ENCODE assay signal across 9 mouse cellular contexts in genomic region chr9:83807562-83807961, GRCm38 (mm10). TPM values are rescaled to one million over a fixed set of nuclear protein-coding genes. Genes with fewer than 3 reads are reported as not detected.
DNase-seq lines count a peak whose midpoint lies in the region; ATAC-seq lines count a peak whose summit lies in the region.
"Had no signal": no experiment of that assay in that cellular context is flagged by ENCODE, and none has a peak within 500 bp of the region (broad histone marks: within the 10 kb centered on the region; RNA-seq: fewer than 3 reads in every experiment).

No protein-coding gene starts in this region.

- H3K4me1 ChIP-seq in hindbrain, embryonic 11.5 days (replicated peaks; ENCODE audit: control insufficient read depth, insufficient read depth, low read length), result peaks cover 2% of the 10 kb centered on the region; the same call in 1 of the 2 replicates
- H3K4me1 ChIP-seq in hindbrain, embryonic 12.5 days, result peaks cover 19% of the 10 kb centered on the region

- DNase-seq in hindbrain, embryonic 11.5 days (ENCODE audit: low spot score), result peak; percentile 69
- DNase-seq in urinary bladder, postnatal 25 days (ENCODE audit: low spot score), result peak; percentile 56
- no peak for DNase-seq in urinary bladder, adult 2 months (ENCODE audit: low spot score)
- peak; percentile 29 for DNase-seq in c-Kit-positive CD71-positive TER-119-positive erythroid progenitor cells, embryonic 14.5 days (ENCODE audit: low spot score)
- peak; percentile 55 for DNase-seq in heart, postnatal 4 days
- peak; percentile 80 for DNase-seq in lung, postnatal 36 days
- no peak for DNase-seq in neural tube, embryonic 10.5 days (ENCODE audit: extremely low spot score, low spot score)

- H3K27me3 ChIP-seq in hindbrain, embryonic 11.5 days (ENCODE audit: control insufficient read depth, insufficient read depth, low read length), result no peaks in the 10 kb centered on the region
- peaks cover 3% of the 10 kb centered on the region; the same call in 1 of the 2 replicates for H3K27me3 ChIP-seq in hindbrain, embryonic 12.5 days

- H3K9ac ChIP-seq in hindbrain, embryonic 11.5 days (ENCODE audit: low read depth, low read length), result no peak overlapping the region
- H3K9ac ChIP-seq in hindbrain, embryonic 12.5 days, result no peak overlapping the region

- no peak overlapping the region for H3K4me2 ChIP-seq in hindbrain, embryonic 11.5 days (replicated peaks; ENCODE audit: low read depth, low read length)
- H3K4me2 ChIP-seq in hindbrain, embryonic 12.5 days (replicated peaks), result no peak overlapping the region

- H3K4me3 ChIP-seq in hindbrain, embryonic 11.5 days (ENCODE audit: low read depth, low read length), result no peak overlapping the region
- H3K4me3 ChIP-seq in hindbrain, embryonic 12.5 days, result no peak overlapping the region
- H3K4me3 ChIP-seq: myocyte had no signal

- no peaks in the 10 kb centered on the region for H3K36me3 ChIP-seq in hindbrain, embryonic 11.5 days (ENCODE audit: control insufficient read depth, insufficient read depth, low read length)
- no peaks in the 10 kb centered on the region for H3K36me3 ChIP-seq in hindbrain, embryonic 12.5 days

- H3K27ac ChIP-seq in hindbrain, embryonic 11.5 days (ENCODE audit: low read depth, low read length), result no peak overlapping the region
- no peak overlapping the region for H3K27ac ChIP-seq in hindbrain, embryonic 12.5 days

- ATAC-seq in hindbrain, embryonic 11.5 days (ENCODE audit: low FRiP score), result no peak
- no peak for ATAC-seq in hindbrain, embryonic 12.5 days (ENCODE audit: low FRiP score)

- 5% methylated on average over 2 of the region's 2 CpGs for WGBS in hindbrain, embryonic 11.5 days
- WGBS in hindbrain, embryonic 12.5 days, result 10% methylated on average over 2 of the region's 2 CpGs

- H3K9me3 ChIP-seq in hindbrain, embryonic 11.5 days (ENCODE audit: control insufficient read depth, low read length), result no peaks in the 10 kb centered on the region
- H3K9me3 ChIP-seq in hindbrain, embryonic 12.5 days (replicated peaks), result no peaks in the 10 kb centered on the region

RNA-seq across cellular contexts. Expression of gene Elovl4, which starts 1.5 kb away (rescaled TPM):
- polyA plus RNA-seq in hindbrain, embryonic 11.5 days (2014; fragmentation: Nextera tagmentation; extraction: Ambion mirVana), result 35.2 and 44.9 TPM in 2 replicates
- 48.2 and 53.2 TPM in 2 replicates for polyA plus RNA-seq in hindbrain, embryonic 12.5 days (2016; fragmentation: Nextera tagmentation; extraction: Ambion mirVana)
- 8.9 and 9.0 TPM in 2 replicates for polyA plus RNA-seq in urinary bladder, adult 2 months (2012; rRNA removed)
- under 1 TPM; 0.88 to 0.92 TPM for total RNA-seq in heart, postnatal 4 days (2021)

RNA-seq across cellular contexts. Expression of gene Ttk, which starts 26.9 kb away (rescaled TPM):
- 32.4 and 34.1 TPM in 2 replicates for polyA plus RNA-seq in hindbrain, embryonic 11.5 days (2014; fragmentation: Nextera tagmentation; extraction: Ambion mirVana)
- polyA plus RNA-seq in hindbrain, embryonic 12.5 days (2016; fragmentation: Nextera tagmentation; extraction: Ambion mirVana), result 23.9 and 25.3 TPM in 2 replicates
- polyA plus RNA-seq in urinary bladder, adult 2 months (2012; rRNA removed), result 0.57 and 0.65 TPM in 2 replicates
- total RNA-seq in heart, postnatal 4 days (2021), result 10 to 100 TPM; 16.1 to 21.2 TPM

Comparison
In these comparisons a context has a peak if more than half of its experiments do, and no peak if none do; other contexts are left out.
1. DNase-seq: peak in hindbrain, embryonic 11.5 days (single experiment), urinary bladder, postnatal 25 days (single experiment), c-Kit-positive CD71-positive TER-119-positive erythroid progenitor cells, embryonic 14.5 days (single experiment), heart, postnatal 4 days (single experiment) and lung, postnatal 36 days (single experiment); none in urinary bladder, adult 2 months (single experiment) and neural tube, embryonic 10.5 days (single experiment).
2. RNA of gene Ttk, which starts 26.9 kb away (polyA plus RNA-seq): 32.4 to 34.1 TPM in hindbrain, embryonic 11.5 days and 23.9 to 25.3 TPM in hindbrain, embryonic 12.5 days; 0.57 to 0.65 TPM in urinary bladder, adult 2 months; every median in the first group is over 10 times any median in the second.